Mouse (Mus musculus) forebrain, postnatal 0 days (tissue): Measurements from ENCODE around the gene Med17. TPM values are rescaled to one million over a fixed set of nuclear protein-coding genes. Genes with fewer than 3 reads are reported as not detected.
A peak's percentile ranks its signal among the peaks of the same experiment; 100 is the strongest.

Experiments used
- ATAC-seq: fragments of 200-750 bp; cut with Nextera tagmentation; 2 replicates; pipeline ENCODE4 v1.8.0; 2017; ENCODE audit warnings: mild to moderate bottlenecking, moderate library complexity
- DNase-seq: peaks from one replicate; pipeline ENCODE4 v3.0.0-alpha.2; 2015
- H3K27ac ChIP-seq: fragments of 300-500 bp; sonication (generic); 2 replicates; pipeline ENCODE4 v1.5.1; 2014; ENCODE audit warnings: low read depth, mild to moderate bottlenecking, antibody characterized with exemption, low read length, moderate library complexity, mixed read lengths
- H3K27me3 ChIP-seq: fragments of 300-500 bp; sonication (generic); 2 replicates; pipeline ENCODE4 v1.6.1; 2014; ENCODE audit warnings: mild to moderate bottlenecking, low read length, mixed read lengths; ENCODE audit not compliant: insufficient read depth
- H3K36me3 ChIP-seq: fragments of 300-500 bp; sonication (generic); 2 replicates; pipeline ENCODE4 v1.6.1; 2014; ENCODE audit warnings: mild to moderate bottlenecking, moderate library complexity; ENCODE audit not compliant: insufficient read depth
- H3K4me1 ChIP-seq: fragments of 300-500 bp; sonication (generic); 2 replicates; pipeline ENCODE4 v1.6.1; 2014; ENCODE audit warnings: antibody characterized with exemption; ENCODE audit not compliant: insufficient read depth
- H3K4me2 ChIP-seq: fragments of 300-500 bp; sonication (generic); 2 replicates; pipeline ENCODE4 v1.6.1; 2014; ENCODE audit warnings: low read depth, mild to moderate bottlenecking, moderate library complexity
- H3K4me3 ChIP-seq: fragments of 300-500 bp; sonication (generic); 2 replicates; pipeline ENCODE4 v1.5.1; 2014; ENCODE audit warnings: low read depth, low read length, mixed read lengths
- H3K9ac ChIP-seq: fragments of 300-500 bp; sonication (generic); 2 replicates; pipeline ENCODE4 v1.6.1; 2014; ENCODE audit warnings: mild to moderate bottlenecking
- H3K9me3 ChIP-seq: fragments of 300-500 bp; sonication (generic); 2 replicates; pipeline ENCODE4 v1.6.1; 2016; ENCODE audit warnings: low read length
- CTCF ChIP-seq: sonication (generic); IDR thresholded peaks from 2 replicates; pipeline ENCODE4 v1.5.1; 2016; ENCODE audit warnings: antibody characterized with exemption, control low read depth, low read depth
- WGBS: fragments of 180-500 bp; shearing (Covaris S2); extraction: QIAGEN DNeasy Blood & Tissue Kit; methylation state at CpG from one replicate; pipeline ENCODE4 v1.1.7; 2014; 5-methylcytosine and 5-hydroxymethylcytosine counted together
- polyA plus RNA-seq: library from polyadenylated mRNA; unstranded; fragments of >200 nt; fragmentation: Nextera tagmentation; extraction: Ambion mirVana; gene quantifications from 2 replicates; pipeline ENCODE4 v1.2.1, GENCODE M21; 2015
- total RNA-seq: library from RNA; depleted of rRNA; stranded (reverse); fragments of >200 nt; gene quantifications from 2 replicates; pipeline ENCODE4 v1.2.3, GENCODE M21; 2014

Med17 gene
- total and polyA plus RNA-seq, 2 experiments from 2014 or later, result 23.3 to 30.9 TPM

GRCm38 (mm10) chr9:15239042-15239925, 40.4 kb downstream of the Med17 start, which contains the start of gene Vstm5:
Vstm5 (plus strand) TSS chr9:15239045.
- peak; percentile 96 for ATAC-seq
- DNase-seq, result peak; percentile 81
- Histone ChIP-seq H3K4me1 (0 out of 2 replicates have a peak, but pooled peaks cover 4% of the 10 kb centered on the region), H3K27me3 (no peaks in the 10 kb centered on the region), H3K9me3 (no peaks in the 10 kb centered on the region), H3K4me3 (peak within 1 kb of the TSS; percentile 51), H3K27ac (peak within 1 kb of the TSS; percentile 71), H3K36me3 (no peaks in the 10 kb centered on the region), H3K9ac (peak within 1 kb of the TSS; percentile 68), H3K4me2 (peak within 1 kb of the TSS; percentile 69)
- WGBS, result 5% methylated on average over 35 of the region's 35 CpGs
- TF ChIP-seq CTCF, result peak; percentile 65

- H3K4me3 ChIP-seq, result peak overlapping the region; percentile 51
- WGBS, result 74% methylated on average over 16 of the region's 16 CpGs
- TF ChIP-seq CTCF, result no peak
- 0 out of 2 replicates have a peak, but pooled peaks cover 4% of the 10 kb centered on the region for H3K4me1 ChIP-seq
- no peak overlapping the region for H3K27ac ChIP-seq
- H3K9ac ChIP-seq, result peak overlapping the region; percentile 68
- peak overlapping the region; percentile 69 for H3K4me2 ChIP-seq
- no peak for DNase-seq
- H3K27me3 ChIP-seq, result no peaks in the 10 kb centered on the region
- H3K36me3 ChIP-seq, result no peaks in the 10 kb centered on the region
- no peaks in the 10 kb centered on the region for H3K9me3 ChIP-seq
- peak; percentile 4; the same call in 1 of the 2 replicates for ATAC-seq
Measured at GRCm38 (mm10) chr9:15238297-15238990, 41.3 kb downstream of the Med17 start.

GRCm38 (mm10) chr9:15237516-15238296, 42.0 kb downstream of the Med17 start:
- H3K4me3 ChIP-seq, result no peak overlapping the region
- TF ChIP-seq CTCF, result no peak
- no peaks in the 10 kb centered on the region for H3K27me3 ChIP-seq
- ATAC-seq (no peak), DNase-seq (no peak)
- no peaks in the 10 kb centered on the region for H3K36me3 ChIP-seq
- H3K9me3 ChIP-seq, result no peaks in the 10 kb centered on the region
- no peak overlapping the region for H3K4me2 ChIP-seq
- no peak overlapping the region for H3K27ac ChIP-seq
- WGBS, result 56% methylated on average over 14 of the region's 14 CpGs
- H3K4me1 ChIP-seq, result 0 out of 2 replicates have a peak, but pooled peaks cover 4% of the 10 kb centered on the region
- H3K9ac ChIP-seq, result no peak overlapping the region

GRCm38 (mm10) chr9:15235986-15236385, 43.7 kb downstream of the Med17 start:
- Histone ChIP-seq H3K4me2 (no peak overlapping the region), H3K27ac (no peak overlapping the region), H3K36me3 (no peaks in the 10 kb centered on the region), H3K9me3 (no peaks in the 10 kb centered on the region), H3K27me3 (no peaks in the 10 kb centered on the region), H3K4me1 (0 out of 2 replicates have a peak, but pooled peaks cover 4% of the 10 kb centered on the region), H3K9ac (no peak overlapping the region), H3K4me3 (no peak overlapping the region)
- 71% methylated on average over 3 of the region's 3 CpGs for WGBS
- no peak for DNase-seq
- ATAC-seq, result no peak
- TF ChIP-seq CTCF, result no peak

GRCm38 (mm10) chr9:15233604-15234003, 46.1 kb downstream of the Med17 start:
- H3K9ac ChIP-seq, result no peak overlapping the region
- TF ChIP-seq CTCF, result no peak
- WGBS, result 96% methylated on average over 1 of the region's 1 CpGs

GRCm38 (mm10) chr9:15232445-15232844, 47.3 kb downstream of the Med17 start:
- WGBS, result 91% methylated on average over 3 of the region's 3 CpGs
- no peak overlapping the region for H3K4me2 ChIP-seq
- no peaks in the 10 kb centered on the region for H3K27me3 ChIP-seq
- no peaks in the 10 kb centered on the region for H3K4me1 ChIP-seq
- H3K4me3 ChIP-seq, result no peak overlapping the region
- no peak overlapping the region for H3K27ac ChIP-seq
- H3K9ac ChIP-seq, result no peak overlapping the region
- no peaks in the 10 kb centered on the region for H3K9me3 ChIP-seq
- H3K36me3 ChIP-seq, result no peaks in the 10 kb centered on the region
- DNase-seq (no peak), ATAC-seq (no peak)
- no peak for TF ChIP-seq CTCF

More at GRCm38 (mm10) chr9:15233604-15234003, 46.1 kb downstream of the Med17 start:
- Histone ChIP-seq H3K4me3 (no peak overlapping the region), H3K27me3 (no peaks in the 10 kb centered on the region), H3K27ac (no peak overlapping the region), H3K4me2 (no peak overlapping the region), H3K36me3 (no peaks in the 10 kb centered on the region), H3K4me1 (no peaks in the 10 kb centered on the region), H3K9me3 (no peaks in the 10 kb centered on the region)
- DNase-seq (no peak), ATAC-seq (no peak)
